Mouse (Mus musculus): ENCODE results near the gene Fam120b. TPM values are rescaled to one million over a fixed set of nuclear protein-coding genes. Genes with fewer than 3 reads are reported as not detected.

Gene Fam120b
- polyA plus RNA-seq, 1 experiment: 33.8 TPM

GRCm38 (mm10) chr17:15365650-15366049, 30.4 kb upstream of the Fam120b start:
- Histone ChIP-seq H3K4me3 (replicated peaks; ENCODE audit: insufficient read depth, low read depth, low read length) (no peak overlapping the region), H3K27me3 (ENCODE audit: control insufficient read depth, insufficient read depth, low read length) (no peaks in the 10 kb centered on the region; the same call in 1 of the 2 replicates), H3K27ac (ENCODE audit: insufficient read depth, low read length) (no peak overlapping the region), H3K4me1 (ENCODE audit: control insufficient read depth, insufficient read depth, low read length) (no peaks in the 10 kb centered on the region)
- TF ChIP-seq CTCF (IDR thresholded peaks at IDR 0.05; ENCODE audit: borderline replicate concordance, insufficient read depth, low read depth, low read length) (no peak), POLR2A (IDR thresholded peaks at IDR 0.05; ENCODE audit: borderline replicate concordance, insufficient read depth, low read length) (no peak)
- 52% methylated on average over 5 of the region's 5 CpGs for whole genome bisulfite sequencing
- DNase-seq: no peak

- WGBS: 91% methylated on average over 14 of the region's 14 CpGs
These were observed 25.6 kb upstream of the Fam120b start for GRCm38 (mm10) chr17:15370401-15370800.

DNA sequence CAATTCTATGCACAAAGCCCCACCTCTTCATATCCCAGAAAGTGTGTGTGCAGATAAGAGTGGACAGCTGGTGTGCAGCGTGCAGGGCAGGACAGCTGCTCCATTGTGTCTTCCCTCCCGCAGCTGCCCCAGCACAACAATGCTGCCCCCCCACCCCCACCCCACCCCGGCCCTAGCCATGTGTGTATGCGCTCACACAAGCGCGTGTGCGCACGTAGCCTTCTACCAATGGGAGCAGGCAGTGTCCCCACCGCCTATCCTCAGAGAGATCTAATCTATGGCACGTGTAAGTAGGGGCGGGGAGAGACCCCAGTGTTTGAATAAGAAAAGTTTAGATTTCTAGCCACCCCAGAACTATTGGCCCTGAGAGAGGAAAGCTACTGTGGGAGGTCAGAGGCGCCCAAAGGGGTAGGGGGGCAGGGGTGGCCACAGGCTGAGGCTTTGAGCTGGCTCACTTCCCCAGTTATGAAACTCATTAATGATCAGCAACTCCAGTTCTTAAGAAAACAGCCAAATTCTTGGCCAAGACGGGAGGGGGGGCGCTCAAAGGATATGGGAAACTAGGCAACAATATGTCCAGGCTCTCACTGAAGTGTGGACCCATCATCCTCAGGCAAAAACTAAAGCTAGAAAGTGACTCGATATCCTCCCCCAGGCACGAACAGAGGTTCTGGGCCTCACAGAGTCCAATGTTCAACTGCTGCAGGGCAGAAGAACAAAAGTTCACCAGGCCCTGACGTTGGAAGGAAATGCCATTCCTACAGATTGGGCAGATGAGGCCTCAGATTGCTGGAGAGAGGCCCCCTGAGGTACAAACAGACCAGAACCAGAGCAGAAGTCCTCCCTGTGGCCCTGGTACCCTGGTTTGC, 23.8 kb upstream of the Fam120b start:
- no peak for DNase-seq
- H3K4me3 ChIP-seq (replicated peaks; ENCODE audit: insufficient read depth, low read depth, low read length): no peak overlapping the region
- H3K4me1 ChIP-seq (ENCODE audit: control insufficient read depth, insufficient read depth, low read length): no peaks in the 10 kb centered on the region
- H3K27ac ChIP-seq (ENCODE audit: insufficient read depth, low read length): no peak overlapping the region
- no peak for TF ChIP-seq POLR2A (IDR thresholded peaks at IDR 0.05; ENCODE audit: borderline replicate concordance, insufficient read depth, low read length)
- TF ChIP-seq CTCF (IDR thresholded peaks at IDR 0.05; ENCODE audit: borderline replicate concordance, insufficient read depth, low read depth, low read length): no peak
- 46% methylated on average over 17 of the region's 17 CpGs for WGBS
- no peaks in the 10 kb centered on the region for H3K27me3 ChIP-seq (ENCODE audit: control insufficient read depth, insufficient read depth, low read length)

More at GRCm38 (mm10) chr17:15370401-15370800, 25.6 kb upstream of the Fam120b start:
- Histone ChIP-seq H3K27ac (ENCODE audit: insufficient read depth, low read length) (no peak overlapping the region), H3K27me3 (ENCODE audit: control insufficient read depth, insufficient read depth, low read length) (no peaks in the 10 kb centered on the region), H3K4me3 (replicated peaks; ENCODE audit: insufficient read depth, low read depth, low read length) (no peak overlapping the region), H3K4me1 (ENCODE audit: control insufficient read depth, insufficient read depth, low read length) (no peaks in the 10 kb centered on the region)
- TF ChIP-seq POLR2A (IDR thresholded peaks at IDR 0.05; ENCODE audit: borderline replicate concordance, insufficient read depth, low read length) (no peak), CTCF (IDR thresholded peaks at IDR 0.05; ENCODE audit: borderline replicate concordance, insufficient read depth, low read depth, low read length) (no peak)
- no peak for DNase-seq

- H3K27me3 ChIP-seq (ENCODE audit: control insufficient read depth, insufficient read depth, low read length): no peaks in the 10 kb centered on the region
- no peak overlapping the region for H3K4me3 ChIP-seq (replicated peaks; ENCODE audit: insufficient read depth, low read depth, low read length)
- WGBS: 75% methylated on average over 15 of the region's 15 CpGs
- DNase-seq: no peak
- no peaks in the 10 kb centered on the region for H3K4me1 ChIP-seq (ENCODE audit: control insufficient read depth, insufficient read depth, low read length)
- TF ChIP-seq CTCF (IDR thresholded peaks at IDR 0.05; ENCODE audit: borderline replicate concordance, insufficient read depth, low read depth, low read length): no peak
- TF ChIP-seq POLR2A (IDR thresholded peaks at IDR 0.05; ENCODE audit: borderline replicate concordance, insufficient read depth, low read length): no peak
- no peak overlapping the region for H3K27ac ChIP-seq (ENCODE audit: insufficient read depth, low read length)
These were observed 22.9 kb upstream of the Fam120b start for GRCm38 (mm10) chr17:15372931-15373652.

DNA sequence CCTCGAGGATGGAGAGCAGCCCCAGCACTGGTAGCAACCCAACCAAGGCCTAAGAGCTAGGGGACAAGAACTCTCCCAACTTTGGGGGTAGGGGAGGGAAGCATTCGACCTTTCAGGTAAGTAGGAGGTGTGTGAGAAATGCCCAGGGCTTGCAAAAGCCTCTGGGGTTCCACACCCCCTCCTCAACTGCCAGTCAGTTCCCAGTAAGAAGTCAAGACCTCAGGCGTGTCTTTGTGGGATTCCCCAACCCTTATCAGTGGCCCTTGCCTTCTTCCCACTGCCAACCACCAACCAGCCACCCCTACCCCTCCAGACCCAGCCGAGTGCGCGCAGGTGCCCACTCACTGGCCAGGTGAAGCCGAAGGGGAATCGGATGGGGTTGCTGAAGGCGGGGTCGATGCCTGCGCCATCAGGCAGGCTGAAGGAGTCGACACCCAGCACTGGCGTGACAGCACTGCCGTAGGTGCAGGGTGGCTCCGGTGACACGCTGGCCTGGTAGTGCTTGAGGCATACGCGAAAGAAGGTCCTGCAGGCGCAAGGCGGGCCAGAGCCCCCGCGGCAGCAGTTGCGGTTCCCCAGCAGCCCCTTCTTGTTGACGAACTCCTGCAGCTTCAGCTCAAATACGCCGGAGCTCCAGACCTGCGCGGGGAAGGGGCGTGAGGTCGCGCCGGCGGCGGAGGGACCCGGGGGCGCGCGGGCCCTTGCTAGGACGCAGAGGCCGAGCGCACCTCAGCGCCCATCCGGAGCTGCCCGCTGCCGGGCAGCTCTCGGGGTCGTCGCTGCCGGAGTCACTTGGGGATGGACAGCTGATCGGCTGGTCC, 21.5 kb upstream of the Fam120b start:
- TF ChIP-seq POLR2A (IDR thresholded peaks at IDR 0.05; ENCODE audit: borderline replicate concordance, insufficient read depth, low read length) (no peak), CTCF (IDR thresholded peaks at IDR 0.05; ENCODE audit: borderline replicate concordance, insufficient read depth, low read depth, low read length) (no peak)
- DNase-seq: no peak
- H3K4me1 ChIP-seq (ENCODE audit: control insufficient read depth, insufficient read depth, low read length): no peaks in the 10 kb centered on the region
- peak overlapping the region; percentile 53 for H3K4me3 ChIP-seq (replicated peaks; ENCODE audit: insufficient read depth, low read depth, low read length)
- no peak overlapping the region for H3K27ac ChIP-seq (ENCODE audit: insufficient read depth, low read length)
- 7% methylated on average over 50 of the region's 50 CpGs for WGBS
- no peaks in the 10 kb centered on the region; the same call in 1 of the 2 replicates for H3K27me3 ChIP-seq (ENCODE audit: control insufficient read depth, insufficient read depth, low read length)

- peak overlapping the region; percentile 53 for H3K4me3 ChIP-seq (replicated peaks; ENCODE audit: insufficient read depth, low read depth, low read length)
- no peaks in the 10 kb centered on the region for H3K4me1 ChIP-seq (ENCODE audit: control insufficient read depth, insufficient read depth, low read length)
- WGBS: under 1% methylated on average over 18 of the region's 18 CpGs
- DNase-seq: no peak
- TF ChIP-seq CTCF (IDR thresholded peaks at IDR 0.05; ENCODE audit: borderline replicate concordance, insufficient read depth, low read depth, low read length) (no peak), POLR2A (IDR thresholded peaks at IDR 0.05; ENCODE audit: borderline replicate concordance, insufficient read depth, low read length) (no peak)
- no peak overlapping the region for H3K27ac ChIP-seq (ENCODE audit: insufficient read depth, low read length)
- H3K27me3 ChIP-seq (ENCODE audit: control insufficient read depth, insufficient read depth, low read length): no peaks in the 10 kb centered on the region; the same call in 1 of the 2 replicates
These were observed 20.8 kb upstream of the Fam120b start for GRCm38 (mm10) chr17:15375224-15375623.

Measured in cerebellum, adult 2 months (tissue).